Mouse (Mus musculus) intestine, embryonic 16.5 days (tissue): ENCODE measurements around the gene Slc4a1. TPM values are rescaled to one million over a fixed set of nuclear protein-coding genes. Genes with fewer than 3 reads are reported as not detected.

Experiments used
- ATAC-seq: fragments of 200-750 bp; cut with Nextera tagmentation; 2 replicates; pipeline ENCODE4 v1.8.0; 2017; ENCODE audit warnings: moderate TSS enrichment, moderate library complexity
- H3K27ac ChIP-seq: fragments of 300-500 bp; sonication (generic); 2 replicates; pipeline ENCODE4 v1.5.1; 2014; ENCODE audit warnings: mild to moderate bottlenecking, low read length
- H3K27me3 ChIP-seq: fragments of 300-500 bp; sonication (generic); replicated peaks from 2 replicates; pipeline ENCODE4 v1.6.1; 2014; ENCODE audit warnings: low read length, control low read depth, mixed read lengths; ENCODE audit not compliant: control insufficient read depth, insufficient read depth
- H3K36me3 ChIP-seq: fragments of 300-500 bp; sonication (generic); 2 replicates; pipeline ENCODE4 v1.6.1; 2014; ENCODE audit warnings: low read length, control low read depth; ENCODE audit not compliant: control insufficient read depth, insufficient read depth
- H3K4me1 ChIP-seq: fragments of 300-500 bp; sonication (generic); 2 replicates; pipeline ENCODE4 v1.6.1; 2014; ENCODE audit warnings: low read length, control low read depth, mixed read lengths; ENCODE audit not compliant: control insufficient read depth, insufficient read depth
- H3K4me2 ChIP-seq: fragments of 300-500 bp; sonication (generic); 2 replicates; pipeline ENCODE4 v1.6.1; 2014; ENCODE audit warnings: low read depth, low read length, control low read depth
- H3K4me3 ChIP-seq: fragments of 300-500 bp; sonication (generic); 2 replicates; pipeline ENCODE4 v1.5.1; 2014; ENCODE audit warnings: mild to moderate bottlenecking, low read length
- H3K9ac ChIP-seq: fragments of 300-500 bp; sonication (generic); 2 replicates; pipeline ENCODE4 v1.6.1; 2014; ENCODE audit warnings: low read depth, low read length
- H3K9me3 ChIP-seq: fragments of 300-500 bp; sonication (generic); 2 replicates; pipeline ENCODE4 v1.6.1; 2016; ENCODE audit warnings: low read length, control low read depth; ENCODE audit not compliant: control insufficient read depth
- WGBS: fragments of 180-500 bp; shearing (Covaris S2); extraction: QIAGEN DNeasy Blood & Tissue Kit; methylation state at CpG from one replicate; pipeline ENCODE4 v1.1.7; 2014; 5-methylcytosine and 5-hydroxymethylcytosine counted together
- microRNA-seq: library from miRNA; unstranded; fragments of <30 nt; microRNA quantifications from one replicate; pipeline ENCODE4, GENCODE M21; 2016
- polyA plus RNA-seq: library from polyadenylated mRNA; unstranded; fragments of >200 nt; fragmentation: Nextera tagmentation; extraction: Ambion mirVana; gene quantifications from 2 replicates; pipeline ENCODE4 v1.2.1, GENCODE M21; 2015

Slc4a1 gene
- polyA plus RNA-seq, 1 experiment from 2014 or later, result 19.3 TPM

GRCm38 (mm10) chr11:102309821-102310617, 56.0 kb downstream of the Slc4a1 start:
- Histone ChIP-seq H3K4me2 (peak overlapping the region; percentile 78), H3K4me1 (peaks cover 27% of the 10 kb centered on the region), H3K9ac (peak overlapping the region; percentile 65), H3K27me3 (no peaks in the 10 kb centered on the region), H3K4me3 (peak overlapping the region; percentile 55), H3K27ac (peak overlapping the region; percentile 83), H3K36me3 (peaks cover 34% of the 10 kb centered on the region), H3K9me3 (no peaks in the 10 kb centered on the region)
- ATAC-seq, result no peak
- 80% methylated on average over 22 of the region's 22 CpGs for WGBS

GRCm38 (mm10) chr11:102308979-102309378, 57.0 kb downstream of the Slc4a1 start:
- no peaks in the 10 kb centered on the region for H3K9me3 ChIP-seq
- peaks cover 27% of the 10 kb centered on the region for H3K4me1 ChIP-seq
- H3K9ac ChIP-seq, result peak overlapping the region; percentile 65
- WGBS, result under 1% methylated on average over 27 of the region's 27 CpGs
- H3K27ac ChIP-seq, result peak overlapping the region; percentile 83
- ATAC-seq, result peak; percentile 95
- H3K36me3 ChIP-seq, result peaks cover 29% of the 10 kb centered on the region
- H3K4me3 ChIP-seq, result peak overlapping the region; percentile 55
- peak overlapping the region; percentile 78 for H3K4me2 ChIP-seq
- H3K27me3 ChIP-seq, result no peaks in the 10 kb centered on the region

- H3K4me1 ChIP-seq, result peaks cover 27% of the 10 kb centered on the region
- WGBS, result 81% methylated on average over 9 of the region's 9 CpGs
- H3K27ac ChIP-seq, result no peak overlapping the region
- no peak overlapping the region for H3K4me2 ChIP-seq
- ATAC-seq, result no peak
- H3K4me3 ChIP-seq, result no peak overlapping the region
- H3K9me3 ChIP-seq, result no peaks in the 10 kb centered on the region
- no peak overlapping the region for H3K9ac ChIP-seq
- H3K27me3 ChIP-seq, result no peaks in the 10 kb centered on the region
- H3K36me3 ChIP-seq, result peaks cover 22% of the 10 kb centered on the region
These were observed 57.9 kb downstream of the Slc4a1 start for GRCm38 (mm10) chr11:102308104-102308503.

- Histone ChIP-seq H3K9ac (no peak overlapping the region), H3K4me2 (no peak overlapping the region), H3K36me3 (peaks cover 18% of the 10 kb centered on the region), H3K27me3 (no peaks in the 10 kb centered on the region), H3K4me1 (peaks cover 17% of the 10 kb centered on the region), H3K27ac (no peak overlapping the region), H3K9me3 (no peaks in the 10 kb centered on the region), H3K4me3 (no peak overlapping the region)
- no peak for ATAC-seq
- 52% methylated on average over 3 of the region's 3 CpGs for WGBS
These were observed 60.6 kb downstream of the Slc4a1 start for GRCm38 (mm10) chr11:102305359-102305758.

GRCm38 (mm10) chr11:102304141-102304540, 61.9 kb downstream of the Slc4a1 start:
- H3K4me3 ChIP-seq, result no peak overlapping the region
- no peak overlapping the region for H3K4me2 ChIP-seq
- ATAC-seq, result no peak
- peaks cover 4% of the 10 kb centered on the region for H3K4me1 ChIP-seq
- no peaks in the 10 kb centered on the region for H3K9me3 ChIP-seq
- H3K36me3 ChIP-seq, result peaks cover 18% of the 10 kb centered on the region
- no peak overlapping the region for H3K27ac ChIP-seq
- H3K9ac ChIP-seq, result no peak overlapping the region
- H3K27me3 ChIP-seq, result no peaks in the 10 kb centered on the region
- WGBS, result 51% methylated on average over 2 of the region's 2 CpGs

- Histone ChIP-seq H3K27me3 (no peaks in the 10 kb centered on the region), H3K9me3 (no peaks in the 10 kb centered on the region), H3K27ac (no peak overlapping the region), H3K4me2 (no peak overlapping the region), H3K4me3 (no peak overlapping the region), H3K9ac (no peak overlapping the region), H3K36me3 (no peaks in the 10 kb centered on the region), H3K4me1 (peaks cover 7% of the 10 kb centered on the region)
- WGBS, result 15% methylated on average over 1 of the region's 1 CpGs
- no peak for ATAC-seq
These were observed 66.2 kb downstream of the Slc4a1 start for GRCm38 (mm10) chr11:102299839-102300238.

Small RNAs within 50 kb of the gene (microRNA-seq; reads per million reads assigned to microRNA genes)
- not detected for gene Mir6930

Other genes with a start within 250 kb of the Slc4a1 start
- gene Nags, start 220.7 kb downstream of the Slc4a1 start, polyA plus RNA-seq, result 33.8 and 39.1 TPM in 2 replicates
- 23.4 and 26.0 TPM in 2 replicates for gene Tmem101, start 209.8 kb downstream of the Slc4a1 start, polyA plus RNA-seq
- gene Lsm12, start 180.9 kb downstream of the Slc4a1 start, polyA plus RNA-seq, result 87.9 and 115 TPM in 2 replicates
- 26.7 and 32.1 TPM in 2 replicates for gene G6pc3, start 176.6 kb downstream of the Slc4a1 start, polyA plus RNA-seq
- 54.8 and 55.5 TPM in 2 replicates for gene Hdac5, start 136.0 kb downstream of the Slc4a1 start, polyA plus RNA-seq
- 12.4 and 15.9 TPM in 2 replicates for gene BC030867, start 117.3 kb downstream of the Slc4a1 start, polyA plus RNA-seq
- 0.05 TPM in 2 replicates for gene Asb16, start 97.5 kb downstream of the Slc4a1 start, polyA plus RNA-seq
- gene Tmub2, start 81.3 kb downstream of the Slc4a1 start, polyA plus RNA-seq, result 52.0 and 54.3 TPM in 2 replicates
- 8.8 and 9.0 TPM in 2 replicates for gene Atxn7l3, start 69.6 kb downstream of the Slc4a1 start, polyA plus RNA-seq
- 65.5 and 66.0 TPM in 2 replicates for gene Ubtf, start 46.5 kb downstream of the Slc4a1 start, polyA plus RNA-seq
- 6.0 and 6.8 TPM in 2 replicates for gene Rundc3a, start 27.2 kb upstream of the Slc4a1 start, polyA plus RNA-seq
- gene Slc25a39, start 41.7 kb upstream of the Slc4a1 start, polyA plus RNA-seq, result 366 and 376 TPM in 2 replicates
- gene Grn, start 64.1 kb upstream of the Slc4a1 start, polyA plus RNA-seq, result 221 and 245 TPM in 2 replicates
- gene Fam171a2, start 81.5 kb upstream of the Slc4a1 start, polyA plus RNA-seq, result 0.86 and 1.8 TPM in 2 replicates
- gene Itga2b, start 103.9 kb upstream of the Slc4a1 start, polyA plus RNA-seq, result 3.1 and 3.7 TPM in 2 replicates
- 31.7 and 34.5 TPM in 2 replicates for gene Gpatch8, start 190.2 kb upstream of the Slc4a1 start, polyA plus RNA-seq
- gene Gm11627, start 213.3 kb upstream of the Slc4a1 start, polyA plus RNA-seq, result 14.9 and 15.8 TPM in 2 replicates
- gene Fzd2, start 238.2 kb upstream of the Slc4a1 start, polyA plus RNA-seq, result 9.4 and 9.8 TPM in 2 replicates